Mouse (Mus musculus): ENCODE measurements at regions not wholly inside any gene's neighbourhood (a gene's known extent, or its start where the extent isn't known, plus 50 kb on each side); places are given as distances from the start of the nearest gene placed in this dataset.

- no peak for DNase-seq
Measured at GRCm38 (mm10) chr9:30021981-30022380, 59.0 kb upstream of the Ntm start.

- no peak for DNase-seq
Measured at GRCm38 (mm10) chr9:30025275-30025674, 62.3 kb upstream of the Ntm start.

- DNase-seq, result no peak
Measured at GRCm38 (mm10) chr9:30026939-30027338, 64.0 kb upstream of the Ntm start.

GRCm38 (mm10) chr9:30040396-30040795 lies 77.5 kb upstream of the Ntm start:
- DNase-seq, result no peak

- DNase-seq, result no peak
Measured at GRCm38 (mm10) chr9:30064551-30064950, 101.6 kb upstream of the Ntm start.

- no peak for DNase-seq
Measured at GRCm38 (mm10) chr9:30067980-30068379, 105.0 kb upstream of the Ntm start.

GRCm38 (mm10) chr9:30075233-30075632 lies 112.3 kb upstream of the Ntm start:
- DNase-seq, result no peak

- DNase-seq, result no peak
Measured at GRCm38 (mm10) chr9:30076006-30076405, 113.1 kb upstream of the Ntm start.

GRCm38 (mm10) chr9:30076482-30076881 lies 113.5 kb upstream of the Ntm start:
- no peak for DNase-seq

GRCm38 (mm10) chr9:30101942-30102341 lies 139.0 kb upstream of the Ntm start:
- no peak for DNase-seq

GRCm38 (mm10) chr9:30122371-30122770 lies 159.4 kb upstream of the Ntm start:
- no peak for DNase-seq

- DNase-seq, result no peak
Measured at GRCm38 (mm10) chr9:30129151-30129550, 166.2 kb upstream of the Ntm start.

GRCm38 (mm10) chr9:30131626-30132025 lies 168.7 kb upstream of the Ntm start:
- DNase-seq, result no peak

- no peak for DNase-seq
Measured at GRCm38 (mm10) chr9:30134303-30134702, 171.4 kb upstream of the Ntm start.

GRCm38 (mm10) chr9:30137611-30138287 lies 174.8 kb upstream of the Ntm start:
- peak; percentile 67 for DNase-seq

GRCm38 (mm10) chr9:30140188-30140587 lies 177.2 kb upstream of the Ntm start:
- DNase-seq, result peak; percentile 6

- no peak for DNase-seq
Measured at GRCm38 (mm10) chr9:30141186-30141585, 178.2 kb upstream of the Ntm start.

GRCm38 (mm10) chr9:30142806-30143458 lies 180.0 kb upstream of the Ntm start:
- no peak for DNase-seq

- DNase-seq, result no peak
Measured at GRCm38 (mm10) chr9:30149481-30150468, 186.8 kb upstream of the Ntm start.

- no peak for DNase-seq
Measured at GRCm38 (mm10) chr9:30151173-30151572, 188.2 kb upstream of the Ntm start.

- no peak for DNase-seq
Measured at GRCm38 (mm10) chr9:30166235-30166752, 203.4 kb upstream of the Ntm start.

- DNase-seq, result no peak
Measured at GRCm38 (mm10) chr9:30167223-30167622, 204.3 kb upstream of the Ntm start.

GRCm38 (mm10) chr9:30174646-30175045 lies 211.7 kb upstream of the Ntm start:
- no peak for DNase-seq
